Mouse (Mus musculus): ENCODE data around the gene Ssh1. TPM values are rescaled to one million over a fixed set of nuclear protein-coding genes. Genes with fewer than 3 reads are reported as not detected.

Gene Ssh1
- polyA plus RNA-seq, 1 experiment from 2014 or later: 20.4 TPM

- no peak for ATAC-seq (ENCODE audit: insufficient number of reproducible peaks, insufficient read depth, low FRiP score, low TSS enrichment)
- Histone ChIP-seq H3K4me3 (no peak overlapping the region), H3K9me3 (no peaks in the 10 kb centered on the region), H3K27ac (no peak overlapping the region), H3K27me3 (no peaks in the 10 kb centered on the region), H3K4me2 (replicated peaks) (no peak overlapping the region), H3K9ac (no peak overlapping the region), H3K4me1 (peaks cover 36% of the 10 kb centered on the region), H3K36me3 (peaks cover 21% of the 10 kb centered on the region)
- WGBS: 69% methylated on average over 9 of the region's 9 CpGs
These were observed 18.0 kb downstream of the Ssh1 start for GRCm38 (mm10) chr5:113975538-113976215.

- Histone ChIP-seq H3K4me1 (peaks cover 32% of the 10 kb centered on the region), H3K27ac (0 out of 2 replicates have a peak overlapping the region, but pooled peaks have one; percentile 17), H3K4me2 (replicated peaks) (no peak overlapping the region), H3K9me3 (no peaks in the 10 kb centered on the region), H3K27me3 (no peaks in the 10 kb centered on the region), H3K9ac (no peak overlapping the region), H3K36me3 (peaks cover 30% of the 10 kb centered on the region), H3K4me3 (no peak overlapping the region)
- 47% methylated on average over 15 of the region's 15 CpGs for WGBS
- ATAC-seq (ENCODE audit: insufficient number of reproducible peaks, insufficient read depth, low FRiP score, low TSS enrichment): no peak
These were observed 19.1 kb downstream of the Ssh1 start for GRCm38 (mm10) chr5:113974576-113974975.

GRCm38 (mm10) chr5:113973790-113974189, 19.9 kb downstream of the Ssh1 start:
- no peak overlapping the region for H3K27ac ChIP-seq

GRCm38 (mm10) chr5:113972589-113973515, 20.8 kb downstream of the Ssh1 start:
- Histone ChIP-seq H3K9ac (no peak overlapping the region), H3K36me3 (peaks cover 39% of the 10 kb centered on the region), H3K9me3 (no peaks in the 10 kb centered on the region), H3K27me3 (no peaks in the 10 kb centered on the region), H3K4me3 (no peak overlapping the region), H3K4me1 (peaks cover 32% of the 10 kb centered on the region), H3K4me2 (replicated peaks) (no peak overlapping the region), H3K27ac (0 out of 2 replicates have a peak overlapping the region, but pooled peaks have one; percentile 54)
- peak; percentile 42; the same call in 1 of the 2 replicates for ATAC-seq (ENCODE audit: insufficient number of reproducible peaks, insufficient read depth, low FRiP score, low TSS enrichment)
- 26% methylated on average over 18 of the region's 18 CpGs for WGBS

More at GRCm38 (mm10) chr5:113973790-113974189, 19.9 kb downstream of the Ssh1 start:
- Histone ChIP-seq H3K9ac (no peak overlapping the region), H3K9me3 (no peaks in the 10 kb centered on the region), H3K4me3 (no peak overlapping the region), H3K36me3 (peaks cover 38% of the 10 kb centered on the region), H3K4me2 (replicated peaks) (no peak overlapping the region), H3K4me1 (peaks cover 32% of the 10 kb centered on the region), H3K27me3 (no peaks in the 10 kb centered on the region)
- no peak for ATAC-seq (ENCODE audit: insufficient number of reproducible peaks, insufficient read depth, low FRiP score, low TSS enrichment)
- 82% methylated on average over 8 of the region's 8 CpGs for WGBS

- no peaks in the 10 kb centered on the region for H3K27me3 ChIP-seq
- H3K9me3 ChIP-seq: no peaks in the 10 kb centered on the region
- no peak overlapping the region for H3K27ac ChIP-seq
- H3K36me3 ChIP-seq: peaks cover 30% of the 10 kb centered on the region
- peaks cover 32% of the 10 kb centered on the region for H3K4me1 ChIP-seq
- H3K9ac ChIP-seq: no peak overlapping the region
- 71% methylated on average over 10 of the region's 10 CpGs for WGBS
- no peak overlapping the region for H3K4me3 ChIP-seq
- ATAC-seq (ENCODE audit: insufficient number of reproducible peaks, insufficient read depth, low FRiP score, low TSS enrichment): no peak
- H3K4me2 ChIP-seq (replicated peaks): no peak overlapping the region
These were observed 22.2 kb downstream of the Ssh1 start for GRCm38 (mm10) chr5:113971434-113971960.

- Histone ChIP-seq H3K9ac (no peak overlapping the region), H3K27me3 (no peaks in the 10 kb centered on the region), H3K4me2 (replicated peaks) (no peak overlapping the region), H3K4me3 (no peak overlapping the region), H3K27ac (no peak overlapping the region), H3K9me3 (no peaks in the 10 kb centered on the region), H3K36me3 (peaks cover 58% of the 10 kb centered on the region), H3K4me1 (peaks cover 12% of the 10 kb centered on the region; the same call in 1 of the 2 replicates)
- WGBS: 74% methylated on average over 11 of the region's 11 CpGs
- ATAC-seq (ENCODE audit: insufficient number of reproducible peaks, insufficient read depth, low FRiP score, low TSS enrichment): no peak
These were observed 25.3 kb downstream of the Ssh1 start for GRCm38 (mm10) chr5:113968371-113968770.

GRCm38 (mm10) chr5:113966452-113967150, 27.1 kb downstream of the Ssh1 start:
- Histone ChIP-seq H3K4me1 (no peaks in the 10 kb centered on the region), H3K27ac (no peak overlapping the region), H3K4me3 (no peak overlapping the region), H3K36me3 (peaks cover 59% of the 10 kb centered on the region), H3K9me3 (no peaks in the 10 kb centered on the region), H3K27me3 (no peaks in the 10 kb centered on the region), H3K9ac (no peak overlapping the region), H3K4me2 (replicated peaks) (no peak overlapping the region)
- ATAC-seq (ENCODE audit: insufficient number of reproducible peaks, insufficient read depth, low FRiP score, low TSS enrichment): no peak
- 90% methylated on average over 13 of the region's 13 CpGs for WGBS

GRCm38 (mm10) chr5:113965659-113966185, 28.0 kb downstream of the Ssh1 start:
- H3K9ac ChIP-seq: no peak overlapping the region
- no peaks in the 10 kb centered on the region for H3K4me1 ChIP-seq
- ATAC-seq (ENCODE audit: insufficient number of reproducible peaks, insufficient read depth, low FRiP score, low TSS enrichment): no peak
- H3K27ac ChIP-seq: no peak overlapping the region
- H3K27me3 ChIP-seq: no peaks in the 10 kb centered on the region
- H3K36me3 ChIP-seq: peaks cover 68% of the 10 kb centered on the region
- H3K4me3 ChIP-seq: no peak overlapping the region
- H3K4me2 ChIP-seq (replicated peaks): no peak overlapping the region
- 93% methylated on average over 7 of the region's 7 CpGs for WGBS
- H3K9me3 ChIP-seq: no peaks in the 10 kb centered on the region

GRCm38 (mm10) chr5:113964972-113965371, 28.7 kb downstream of the Ssh1 start:
- no peak for ATAC-seq (ENCODE audit: insufficient number of reproducible peaks, insufficient read depth, low FRiP score, low TSS enrichment)
- WGBS: 85% methylated on average over 14 of the region's 14 CpGs
- H3K27ac ChIP-seq: no peak overlapping the region

GRCm38 (mm10) chr5:113961776-113962175, 31.9 kb downstream of the Ssh1 start:
- WGBS: 71% methylated on average over 7 of the region's 7 CpGs
- no peak overlapping the region for H3K27ac ChIP-seq

More at GRCm38 (mm10) chr5:113964972-113965371, 28.7 kb downstream of the Ssh1 start:
- Histone ChIP-seq H3K4me2 (replicated peaks) (no peak overlapping the region), H3K36me3 (peaks cover 67% of the 10 kb centered on the region), H3K27me3 (no peaks in the 10 kb centered on the region), H3K4me3 (no peak overlapping the region), H3K4me1 (no peaks in the 10 kb centered on the region), H3K9ac (no peak overlapping the region), H3K9me3 (no peaks in the 10 kb centered on the region)

GRCm38 (mm10) chr5:113960416-113960815, 33.3 kb downstream of the Ssh1 start:
- Histone ChIP-seq H3K9ac (no peak overlapping the region), H3K4me1 (no peaks in the 10 kb centered on the region; the same call in 1 of the 2 replicates), H3K4me3 (no peak overlapping the region), H3K36me3 (peaks cover 55% of the 10 kb centered on the region), H3K4me2 (replicated peaks) (no peak overlapping the region), H3K27ac (no peak overlapping the region), H3K27me3 (no peaks in the 10 kb centered on the region), H3K9me3 (no peaks in the 10 kb centered on the region)
- ATAC-seq (ENCODE audit: insufficient number of reproducible peaks, insufficient read depth, low FRiP score, low TSS enrichment): no peak
- WGBS: 76% methylated on average over 8 of the region's 8 CpGs

More at GRCm38 (mm10) chr5:113961776-113962175, 31.9 kb downstream of the Ssh1 start:
- no peak overlapping the region for H3K4me3 ChIP-seq
- peaks cover 64% of the 10 kb centered on the region for H3K36me3 ChIP-seq
- H3K9me3 ChIP-seq: no peaks in the 10 kb centered on the region
- H3K9ac ChIP-seq: no peak overlapping the region
- H3K27me3 ChIP-seq: no peaks in the 10 kb centered on the region
- no peak for ATAC-seq (ENCODE audit: insufficient number of reproducible peaks, insufficient read depth, low FRiP score, low TSS enrichment)
- H3K4me1 ChIP-seq: no peaks in the 10 kb centered on the region; the same call in 1 of the 2 replicates
- no peak overlapping the region for H3K4me2 ChIP-seq (replicated peaks)
